Mouse (Mus musculus) liver, embryonic 14.5 days (tissue): ENCODE results near the gene Ppl. TPM values are rescaled to one million over a fixed set of nuclear protein-coding genes. Genes with fewer than 3 reads are reported as not detected.
A peak's percentile ranks its signal among the peaks of the same experiment; 100 is the strongest.

ENCODE experiments used
- ATAC-seq: fragments of 200-750 bp; cut with Nextera tagmentation; 2 replicates; pipeline ENCODE4 v1.8.0; 2017; ENCODE audit warnings: moderate number of reproducible peaks, mild to moderate bottlenecking, moderate library complexity; ENCODE audit not compliant: insufficient read depth
- DNase-seq, 3 experiments: peaks; one replicate each; pipeline ENCODE4 v3.0.0-alpha.2; 2012 to 2013; ENCODE audit warnings: low read depth in 3 of 3, low spot score in 3 of 3
- H3K27ac ChIP-seq: fragments of 300-500 bp; sonication (generic); 2 replicates; pipeline ENCODE4 v1.5.1; 2014; ENCODE audit warnings: moderate library complexity, mild to moderate bottlenecking, control low read depth, inconsistent platforms
- H3K27me3 ChIP-seq: fragments of 300-500 bp; sonication (generic); 2 replicates; pipeline ENCODE4 v1.6.1; 2014; ENCODE audit warnings: mild to moderate bottlenecking, low read length, moderate library complexity; ENCODE audit not compliant: control insufficient read depth, insufficient read depth
- H3K36me3 ChIP-seq: fragments of 300-500 bp; sonication (generic); replicated peaks from 2 replicates; pipeline ENCODE4 v1.6.1; 2014; ENCODE audit warnings: low read depth; ENCODE audit not compliant: control insufficient read depth, insufficient read depth
- H3K4me1 ChIP-seq, 2 experiments: fragments of 200-500 bp in 1 of 2; fragments of 300-500 bp in 1 of 2; sonication (generic) in 1 of 2; replicated peaks; 2 replicates each; pipeline ENCODE4 v1.6.1; 2012 to 2014; ENCODE audit warnings: antibody characterized with exemption in 1 of 2, inconsistent platforms in 1 of 2, low read length in 1 of 2; ENCODE audit not compliant: control insufficient read depth in 2 of 2, insufficient read depth in 2 of 2
- H3K4me2 ChIP-seq: fragments of 300-500 bp; sonication (generic); 2 replicates; pipeline ENCODE4 v1.6.1; 2014; ENCODE audit warnings: low read depth, mild to moderate bottlenecking, control low read depth, moderate library complexity
- H3K4me3 ChIP-seq, 2 experiments: fragments of 200-500 bp in 1 of 2; fragments of 300-500 bp in 1 of 2; sonication (generic) in 1 of 2; 2 replicates each; pipeline ENCODE4 v1.5.1; 2012 to 2014; ENCODE audit warnings: low read depth in 2 of 2, low read length in 2 of 2, mild to moderate bottlenecking in 2 of 2, control low read depth in 1 of 2, inconsistent platforms in 1 of 2, moderate library complexity in 1 of 2; ENCODE audit not compliant: insufficient read depth in 1 of 2
- H3K9ac ChIP-seq: fragments of 300-500 bp; sonication (generic); replicated peaks from 2 replicates; pipeline ENCODE4 v1.6.1; 2014; ENCODE audit warnings: mild to moderate bottlenecking, control low read depth, moderate library complexity
- H3K9me3 ChIP-seq: fragments of 300-500 bp; sonication (generic); 2 replicates; pipeline ENCODE4 v1.6.1; 2016; ENCODE audit warnings: low read length, mixed read lengths; ENCODE audit not compliant: control insufficient read depth
- CTCF ChIP-seq: IDR thresholded peaks from 2 replicates; pipeline ENCODE4 v1.5.1; 2016; ENCODE audit warnings: antibody characterized with exemption, low read depth, control low read depth
- EP300 ChIP-seq: IDR thresholded peaks from 2 replicates; pipeline ENCODE4 v1.6.1; 2016; ENCODE audit warnings: antibody characterized with exemption, low read depth
- WGBS: fragments of 180-500 bp; shearing (Covaris S2); extraction: QIAGEN DNeasy Blood & Tissue Kit; methylation state at CpG from one replicate; pipeline ENCODE4 v1.1.7; 2014; ENCODE audit not compliant: insufficient replicate concordance; 5-methylcytosine and 5-hydroxymethylcytosine counted together
- polyA plus RNA-seq, 2 experiments: library from polyadenylated mRNA; depleted of rRNA in 1 of 2; stranded (reverse) in 1 of 2; unstranded in 1 of 2; fragments of >200 nt; fragmentation: Nextera tagmentation in 1 of 2; extraction: Ambion mirVana in 1 of 2; gene quantifications; 2 replicates each; pipeline versions ENCODE4 v1.2.1 to v1.2.3; 2012 to 2014

The Ppl gene
- polyA plus RNA-seq, 2 experiments: 0.20 to 0.27 TPM

DNA sequence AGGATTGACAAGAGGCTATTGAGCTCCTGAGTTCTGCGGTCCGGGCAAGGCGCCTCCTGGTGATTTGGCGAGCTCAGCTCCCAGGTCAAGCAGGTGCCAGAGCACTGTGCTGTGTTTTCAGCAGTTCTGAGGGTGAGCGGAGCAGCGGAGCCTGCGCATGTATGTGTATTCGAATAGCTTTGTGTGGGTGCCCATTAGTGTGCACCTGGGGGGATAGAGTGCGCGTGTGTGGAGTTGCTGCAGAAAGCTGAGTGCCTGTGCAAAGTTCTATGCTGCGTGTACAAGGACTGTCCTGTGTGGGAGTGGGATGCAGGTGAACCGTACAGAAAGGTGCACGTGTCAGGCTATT, 14.8 kb upstream of the Ppl start, which contains the start of gene Sec14l5:
TSS of gene Sec14l5 (plus strand) at position 73 of the 349 bp plus-strand sequence.
- H3K4me3 ChIP-seq: peak within 1 kb of the TSS in 1 of 2 experiments; percentile 20; a peak in 2 of 4 replicates
- H3K27me3 ChIP-seq: no peaks in the 10 kb centered on the region
- 20% methylated on average over 13 of the region's 13 CpGs for WGBS
- H3K27ac ChIP-seq: no peak within 1 kb of the TSS
- TF ChIP-seq EP300: no peak
- no peak; the same call in 1 of the 2 replicates for TF ChIP-seq CTCF
- no peaks in the 10 kb centered on the region for H3K36me3 ChIP-seq
- H3K9me3 ChIP-seq: no peaks in the 10 kb centered on the region
- no peak for DNase-seq
- ATAC-seq: 0 out of 2 replicates have a peak, but pooled peaks have one; percentile 5
- no peak within 1 kb of the TSS for H3K9ac ChIP-seq
- H3K4me1 ChIP-seq: peaks cover 0 to 3% of the 10 kb centered on the region in 2 experiments; a peak in 1 of 4 replicates
- peak within 1 kb of the TSS; percentile 46 for H3K4me2 ChIP-seq

DNA sequence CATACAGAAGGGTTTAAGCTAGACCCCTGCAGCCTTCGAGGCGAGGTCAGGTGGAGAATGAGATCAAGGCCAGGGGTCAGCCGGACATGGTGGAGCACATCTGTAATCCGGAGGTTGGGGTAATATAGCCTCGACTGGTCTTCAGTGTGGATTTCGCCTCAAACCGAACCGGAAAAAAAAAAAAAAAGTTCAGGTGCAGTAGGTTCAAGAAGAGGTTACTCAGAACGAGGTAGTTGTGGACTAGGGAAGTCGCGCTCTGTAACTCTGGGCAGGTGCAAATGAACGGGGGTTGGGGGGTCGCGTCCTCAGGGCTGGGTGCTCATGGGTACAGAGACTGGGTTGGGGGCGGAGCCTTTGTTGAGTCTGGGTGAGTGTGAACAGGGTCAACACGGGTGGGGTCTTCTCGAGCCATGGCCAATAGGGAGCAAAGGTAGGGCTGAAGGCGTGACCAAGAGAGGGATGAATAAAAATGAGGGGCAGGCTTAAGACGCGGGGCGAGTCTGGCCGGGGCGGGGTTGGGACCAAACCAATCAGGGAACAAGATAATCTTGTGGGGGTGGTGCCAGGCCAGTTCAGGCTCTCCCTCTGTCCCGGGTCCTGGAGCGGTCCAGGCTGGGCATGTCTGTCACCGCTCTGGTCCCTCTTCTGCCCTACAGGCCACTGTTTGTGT, 14.3 kb upstream of the Ppl start:
- Histone ChIP-seq H3K4me2 (peak overlapping the region; percentile 46), H3K9ac (no peak overlapping the region), H3K4me1 (peaks cover 0 to 3% of the 10 kb centered on the region in 2 experiments; a peak in 1 of 4 replicates), H3K4me3 (peak overlapping the region in 1 of 2 experiments; percentile 20; a peak in 2 of 4 replicates), H3K36me3 (no peaks in the 10 kb centered on the region), H3K27ac (no peak overlapping the region), H3K27me3 (no peaks in the 10 kb centered on the region), H3K9me3 (no peaks in the 10 kb centered on the region)
- TF ChIP-seq CTCF (no peak), EP300 (no peak)
- WGBS: 3% methylated on average over 26 of the region's 26 CpGs
- ATAC-seq (peak; percentile 85), DNase-seq (peak; percentile 37 to 54 (median 45))

GRCm38 (mm10) chr16:5145570-5145969, 13.3 kb upstream of the Ppl start:
- Histone ChIP-seq H3K9ac (no peak overlapping the region), H3K4me3 (no peak overlapping the region), H3K4me1 (peaks cover 0 to 3% of the 10 kb centered on the region in 2 experiments; a peak in 1 of 4 replicates), H3K9me3 (no peaks in the 10 kb centered on the region), H3K27ac (no peak overlapping the region), H3K4me2 (no peak overlapping the region), H3K36me3 (no peaks in the 10 kb centered on the region), H3K27me3 (no peaks in the 10 kb centered on the region)
- WGBS: 0% methylated on average over 7 of the region's 7 CpGs
- peak; percentile 45 to 58 (median 46) for DNase-seq
- ATAC-seq: no peak
- peak; percentile 65 for TF ChIP-seq CTCF
- TF ChIP-seq EP300: no peak

DNA sequence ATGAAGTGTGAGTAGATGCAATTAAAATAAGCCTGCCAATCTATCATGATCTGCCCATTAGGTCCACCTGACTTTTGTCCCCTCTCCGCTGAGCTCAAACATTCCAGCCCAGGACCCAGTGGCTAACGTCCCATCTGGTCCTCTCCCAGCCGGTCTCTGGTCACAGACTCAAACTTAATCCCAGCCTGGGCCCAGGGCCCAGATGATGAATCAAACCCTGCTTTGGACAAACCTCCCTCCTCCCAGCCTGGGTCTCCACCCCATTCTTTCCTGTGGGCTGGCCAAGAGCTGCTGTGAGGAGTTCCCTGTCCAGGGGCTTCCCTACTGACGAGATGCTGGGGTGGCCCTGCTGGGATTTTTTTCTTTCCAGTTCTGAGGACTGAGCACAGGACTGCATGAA, 7.5 kb upstream of the Ppl start:
- WGBS: 59% methylated on average over 4 of the region's 4 CpGs
- TF ChIP-seq EP300 (no peak), CTCF (no peak)
- no peak overlapping the region for H3K4me2 ChIP-seq
- ATAC-seq (no peak), DNase-seq (no peak)
- H3K4me1 ChIP-seq: peaks cover 0 to 4% of the 10 kb centered on the region in 2 experiments; a peak in 1 of 4 replicates
- H3K27ac ChIP-seq: no peak overlapping the region
- H3K9me3 ChIP-seq: no peaks in the 10 kb centered on the region
- H3K27me3 ChIP-seq: no peaks in the 10 kb centered on the region
- no peak overlapping the region for H3K9ac ChIP-seq
- no peaks in the 10 kb centered on the region for H3K36me3 ChIP-seq
- no peak overlapping the region for H3K4me3 ChIP-seq

GRCm38 (mm10) chr16:5137006-5137540, 4.9 kb upstream of the Ppl start:
- peaks cover 0 to 4% of the 10 kb centered on the region in 2 experiments; a peak in 1 of 4 replicates for H3K4me1 ChIP-seq
- 67% methylated on average over 12 of the region's 12 CpGs for WGBS
- DNase-seq (no peak), ATAC-seq (no peak)
- H3K9me3 ChIP-seq: no peaks in the 10 kb centered on the region
- H3K36me3 ChIP-seq: no peaks in the 10 kb centered on the region
- no peak overlapping the region for H3K4me3 ChIP-seq
- TF ChIP-seq CTCF: no peak
- TF ChIP-seq EP300: no peak
- H3K9ac ChIP-seq: no peak overlapping the region
- no peak overlapping the region for H3K4me2 ChIP-seq
- peaks cover 12% of the 10 kb centered on the region for H3K27me3 ChIP-seq
- no peak overlapping the region for H3K27ac ChIP-seq
